ENCODE assay signal across 23 mouse cellular contexts in genomic region chr14:28528151-28528685, GRCm38 (mm10). TPM values are rescaled to one million over a fixed set of nuclear protein-coding genes. Genes with fewer than 3 reads are reported as not detected.
"Had no signal": no experiment of that assay in that cellular context is flagged by ENCODE, and none has a peak within 500 bp of the region (broad histone marks: within the 10 kb centered on the region; RNA-seq: fewer than 3 reads in every experiment).

No protein-coding gene starts in this region.

- ATAC-seq: midbrain, embryonic 16.5 days had no signal

- DNase-seq: kidney, adult 9 months; kidney, postnatal 25 days; layer of hippocampus, adult 9-11 months; liver, embryonic 13.5 days; lung, adult 2 months; lung, postnatal 14 days; lung, postnatal 4 days; retina, postnatal 1 day; right cerebral cortex, postnatal 25 days; spleen, adult 18-20 months; thymus, postnatal 25 days had no signal

- H3K4me2 ChIP-seq: limb, embryonic 13.5 days; liver, embryonic 13.5 days; midbrain, embryonic 12.5 days; neural tube, embryonic 13.5 days; stomach, embryonic 15.5 days had no signal

- H3K4me3 ChIP-seq: layer of hippocampus, adult 2 months; limb, embryonic 13.5 days; liver, embryonic 13.5 days; midbrain, embryonic 12.5 days; myocyte; neural tube, embryonic 13.5 days; stomach, embryonic 15.5 days had no signal

- H3K9ac ChIP-seq: limb, embryonic 13.5 days; liver, embryonic 13.5 days; midbrain, embryonic 12.5 days; neural tube, embryonic 13.5 days; stomach, embryonic 15.5 days had no signal

- H3K4me1 ChIP-seq: liver, embryonic 13.5 days; neural tube, embryonic 13.5 days; stomach, embryonic 15.5 days had no signal

- H3K27me3 ChIP-seq: liver, embryonic 13.5 days; neural tube, embryonic 13.5 days; stomach, embryonic 15.5 days had no signal

- H3K36me3 ChIP-seq: liver, embryonic 13.5 days; midbrain, embryonic 12.5 days; stomach, embryonic 15.5 days had no signal

- H3K27ac ChIP-seq: kidney, postnatal 0 days; layer of hippocampus, adult 2 months; limb, embryonic 13.5 days; liver, embryonic 13.5 days; midbrain, embryonic 12.5 days; neural tube, embryonic 13.5 days; stomach, embryonic 15.5 days had no signal

- H3K9me3 ChIP-seq: limb, embryonic 13.5 days; liver, embryonic 13.5 days; midbrain, embryonic 12.5 days; neural tube, embryonic 13.5 days; stomach, embryonic 15.5 days had no signal

RNA-seq across cellular contexts. Expression of gene Wnt5a, which starts 23.7 kb away (rescaled TPM):
- total RNA-seq: megakaryocyte progenitor cell, adult 5-6 weeks; megakaryocyte-erythroid progenitor cell, adult 5-6 weeks; monocyte, adult 5-6 weeks; neutrophil, adult 5-6 weeks had no signal
